Mouse (Mus musculus): ENCODE data around the gene Dnmt3l.

DNA sequence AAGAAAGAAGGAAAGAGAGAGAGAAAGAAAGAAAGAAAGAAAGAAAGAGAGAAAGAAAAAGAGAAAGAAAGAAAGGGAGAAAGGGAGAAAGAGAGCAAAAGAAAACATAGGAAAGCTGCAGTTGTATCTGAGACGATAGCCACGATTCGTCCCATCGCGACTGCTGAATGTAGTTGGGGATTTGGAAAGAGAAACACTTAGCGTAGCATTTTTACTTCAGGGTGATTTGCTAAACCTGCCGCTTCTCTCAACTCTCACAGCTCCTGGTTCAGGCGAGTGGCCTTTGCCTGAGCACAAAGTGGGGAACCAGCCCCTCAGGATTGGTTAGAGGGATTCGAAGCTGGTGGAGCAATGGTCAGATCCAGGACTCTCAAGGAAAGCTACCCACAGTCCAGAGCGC lies 31.4 kb upstream of the Dnmt3l start:
- TF ChIP-seq CTCF (IDR thresholded peaks at IDR 0.05; ENCODE audit: low read depth): no peak
- TF ChIP-seq EP300 (IDR thresholded peaks at IDR 0.05; ENCODE audit: low read depth): no peak

Measured in heart, postnatal 0 days (tissue).